In the genomic region with DNA sequence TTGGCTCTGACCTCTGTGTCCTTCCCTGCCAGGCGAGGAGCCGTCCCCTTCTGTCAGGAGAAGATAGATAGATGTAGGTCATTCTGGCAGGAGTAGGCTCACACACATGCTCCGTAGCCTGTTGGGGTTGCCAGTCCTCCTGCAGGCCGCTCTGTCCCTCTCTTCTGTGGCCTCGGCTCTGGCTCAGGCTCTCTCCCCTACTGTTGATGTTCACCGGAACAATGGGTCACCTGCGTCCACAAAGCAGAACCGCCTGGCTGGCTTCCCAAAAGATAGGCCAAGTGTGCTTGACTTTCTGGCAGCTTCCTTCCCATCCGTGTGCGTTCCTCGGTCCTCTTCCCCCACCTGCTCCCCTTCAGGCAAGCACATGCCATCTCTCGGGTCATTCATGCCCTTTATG, we compare ENCODE assay signal across 9 mouse cellular contexts. TPM values are rescaled to one million over a fixed set of nuclear protein-coding genes. Genes with fewer than 3 reads are reported as not detected.
A peak's percentile ranks its signal among the peaks of the same experiment; 100 is the strongest.
DNase-seq lines count a peak whose midpoint lies in the region; ATAC-seq and TF ChIP-seq lines count a peak whose summit lies in the region.
"Had no signal": no experiment of that assay in that cellular context is flagged by ENCODE, and none has a peak within 500 bp of the region (broad histone marks: within the 10 kb centered on the region; RNA-seq: fewer than 3 reads in every experiment).

No protein-coding gene starts in this region.

- no peak overlapping the region for H3K9ac ChIP-seq in forebrain, embryonic 15.5 days (replicated peaks)
- H3K9ac ChIP-seq in forebrain, embryonic 13.5 days: no peak overlapping the region
- H3K9ac ChIP-seq in kidney, embryonic 15.5 days: no peak overlapping the region
- H3K9ac ChIP-seq in liver, postnatal 0 days (replicated peaks): no peak overlapping the region
- H3K9ac ChIP-seq: midbrain, embryonic 12.5 days had no signal

- H3K4me2 ChIP-seq in forebrain, embryonic 15.5 days (replicated peaks): no peak overlapping the region
- no peak overlapping the region for H3K4me2 ChIP-seq in forebrain, embryonic 13.5 days
- H3K4me2 ChIP-seq in kidney, embryonic 15.5 days: no peak overlapping the region
- no peak overlapping the region for H3K4me2 ChIP-seq in liver, postnatal 0 days (ENCODE audit: low read depth, low read length)
- H3K4me2 ChIP-seq: midbrain, embryonic 12.5 days had no signal

- H3K4me1 ChIP-seq in forebrain, embryonic 15.5 days: peaks cover 11% of the 10 kb centered on the region; the same call in 1 of the 2 replicates
- H3K4me1 ChIP-seq in forebrain, embryonic 13.5 days: no peaks in the 10 kb centered on the region
- 0 out of 2 replicates have a peak, but pooled peaks cover 10% of the 10 kb centered on the region for H3K4me1 ChIP-seq in kidney, embryonic 15.5 days
- no peaks in the 10 kb centered on the region for H3K4me1 ChIP-seq in liver, postnatal 0 days (ENCODE audit: insufficient read depth)
- H3K4me1 ChIP-seq: midbrain, embryonic 12.5 days had no signal

- H3K27me3 ChIP-seq in forebrain, embryonic 15.5 days: no peaks in the 10 kb centered on the region
- no peaks in the 10 kb centered on the region for H3K27me3 ChIP-seq in forebrain, embryonic 13.5 days
- no peaks in the 10 kb centered on the region for H3K27me3 ChIP-seq in kidney, embryonic 15.5 days
- no peaks in the 10 kb centered on the region for H3K27me3 ChIP-seq in liver, postnatal 0 days (ENCODE audit: insufficient read depth, low read length)

- no peaks in the 10 kb centered on the region; the same call in 1 of the 2 replicates for H3K36me3 ChIP-seq in forebrain, embryonic 15.5 days
- peaks cover 17% of the 10 kb centered on the region; the same call in 1 of the 2 replicates for H3K36me3 ChIP-seq in forebrain, embryonic 13.5 days (ENCODE audit: poor library complexity, severe bottlenecking)
- peaks cover 46% of the 10 kb centered on the region for H3K36me3 ChIP-seq in kidney, embryonic 15.5 days
- H3K36me3 ChIP-seq in liver, postnatal 0 days (replicated peaks; ENCODE audit: insufficient read depth, low read length): peaks cover 12% of the 10 kb centered on the region; the same call in 1 of the 2 replicates

- ATAC-seq in forebrain, embryonic 15.5 days (replicated peaks): 0 out of 2 replicates have a peak, but pooled peaks have one; percentile 46
- ATAC-seq in forebrain, embryonic 13.5 days: no peak
- 0 out of 2 replicates have a peak, but pooled peaks have one; percentile 29 for ATAC-seq in kidney, embryonic 15.5 days (replicated peaks; ENCODE audit: low FRiP score)
- no peak for ATAC-seq in liver, postnatal 0 days

- peak overlapping the region; percentile 42 for H3K27ac ChIP-seq in forebrain, embryonic 15.5 days (replicated peaks)
- H3K27ac ChIP-seq in forebrain, embryonic 13.5 days: no peak overlapping the region
- H3K27ac ChIP-seq in gastrocnemius, adult 2 months: peak overlapping the region; percentile 66
- no peak overlapping the region for H3K27ac ChIP-seq in kidney, embryonic 15.5 days
- H3K27ac ChIP-seq in liver, postnatal 0 days (ENCODE audit: low read depth): no peak overlapping the region
- H3K27ac ChIP-seq: midbrain, embryonic 12.5 days had no signal

- WGBS in forebrain, embryonic 15.5 days: 67% methylated on average over 12 of the region's 12 CpGs
- 76% methylated on average over 12 of the region's 12 CpGs for WGBS in forebrain, embryonic 13.5 days
- 58% methylated on average over 12 of the region's 12 CpGs for whole genome bisulfite sequencing in kidney, embryonic 15.5 days
- 83% methylated on average over 12 of the region's 12 CpGs for WGBS in liver, postnatal 0 days (ENCODE audit: insufficient replicate concordance)

- TF ChIP-seq EP300 in liver, postnatal 0 days (IDR thresholded peaks at IDR 0.05; ENCODE audit: low read depth): no peak

- intact Hi-C loops in gastrocnemius, adult 2 months (cut with DNase I): no loop called here

- H3K9me3 ChIP-seq in forebrain, embryonic 15.5 days: no peaks in the 10 kb centered on the region
- H3K9me3 ChIP-seq in forebrain, embryonic 13.5 days (replicated peaks): no peaks in the 10 kb centered on the region
- no peaks in the 10 kb centered on the region for H3K9me3 ChIP-seq in kidney, embryonic 15.5 days (replicated peaks)
- no peaks in the 10 kb centered on the region for H3K9me3 ChIP-seq in liver, postnatal 0 days (ENCODE audit: low read length)
- H3K9me3 ChIP-seq: midbrain, embryonic 12.5 days had no signal

- TF ChIP-seq CTCF in gastrocnemius, adult 2 months (IDR thresholded peaks at IDR 0.05): no peak
- no peak for TF ChIP-seq CTCF in liver, postnatal 0 days (IDR thresholded peaks at IDR 0.05; ENCODE audit: low read depth)

- H3K4me3 ChIP-seq in forebrain, embryonic 15.5 days: no peak overlapping the region
- no peak overlapping the region for H3K4me3 ChIP-seq in forebrain, embryonic 13.5 days
- H3K4me3 ChIP-seq in gastrocnemius, adult 2 months: no peak overlapping the region
- no peak overlapping the region for H3K4me3 ChIP-seq in kidney, embryonic 15.5 days (replicated peaks)
- no peak overlapping the region for H3K4me3 ChIP-seq in liver, postnatal 0 days (ENCODE audit: low read depth, low read length)
- H3K4me3 ChIP-seq: midbrain, embryonic 12.5 days had no signal

- peak; percentile 63 for DNase-seq in Muller cell, postnatal 12 days (ENCODE audit: inconsistent ontology term)
- DNase-seq in gastrocnemius, adult 2 months: peak; percentile 70
- no peak for DNase-seq in T-cell, adult 2 months (ENCODE audit: low spot score)
- DNase-seq in urinary bladder, postnatal 4 days (ENCODE audit: low spot score in 2 of 2): no peak
- DNase-seq in liver, postnatal 0 days: no peak

RNA-seq across cellular contexts. Expression of a gene that starts 56.0 kb away (rescaled TPM):
- polyA plus RNA-seq in forebrain, embryonic 15.5 days (2015; fragmentation: Nextera tagmentation; extraction: Ambion mirVana): 11.8 and 11.9 TPM in 2 replicates
- polyA plus RNA-seq in forebrain, embryonic 13.5 days (2015; fragmentation: Nextera tagmentation; extraction: Ambion mirVana): 6.4 and 6.8 TPM in 2 replicates
- total RNA-seq in gastrocnemius, adult 2 months (2021): 10 to 100 TPM in 1 of 2 experiments, 1 to 10 TPM in 1; 9.8 to 14.2 TPM
- polyA plus RNA-seq in kidney, embryonic 15.5 days (2015; fragmentation: Nextera tagmentation; extraction: Ambion mirVana): 19.4 and 19.9 TPM in 2 replicates
- 2.0 and 2.4 TPM in 2 replicates for polyA plus RNA-seq in liver, postnatal 0 days (2015; fragmentation: Nextera tagmentation; extraction: Ambion mirVana)

RNA-seq across cellular contexts. Expression of a gene that starts 56.3 kb away (rescaled TPM):
- polyA plus RNA-seq in forebrain, embryonic 15.5 days (2015; fragmentation: Nextera tagmentation; extraction: Ambion mirVana): 223 and 242 TPM in 2 replicates
- polyA plus RNA-seq in forebrain, embryonic 13.5 days (2015; fragmentation: Nextera tagmentation; extraction: Ambion mirVana): 272 and 281 TPM in 2 replicates
- 10 to 100 TPM; 84.5 to 94.2 TPM for total RNA-seq in gastrocnemius, adult 2 months (2021)
- polyA plus RNA-seq in kidney, embryonic 15.5 days (2015; fragmentation: Nextera tagmentation; extraction: Ambion mirVana): 222 and 239 TPM in 2 replicates
- 108 and 109 TPM in 2 replicates for polyA plus RNA-seq in liver, postnatal 0 days (2015; fragmentation: Nextera tagmentation; extraction: Ambion mirVana)

Comparison
In these comparisons a context has a peak if more than half of its experiments do, and no peak if none do; other contexts are left out.
1. ATAC-seq: peak in forebrain, embryonic 15.5 days (single experiment) and kidney, embryonic 15.5 days (single experiment); none in forebrain, embryonic 13.5 days (single experiment) and liver, postnatal 0 days (single experiment).
2. H3K27ac ChIP-seq: peak in forebrain, embryonic 15.5 days (single experiment) and gastrocnemius, adult 2 months (single experiment); none in forebrain, embryonic 13.5 days (single experiment), kidney, embryonic 15.5 days (single experiment) and liver, postnatal 0 days (single experiment).
3. DNase-seq: peak in Muller cell, postnatal 12 days (single experiment) and gastrocnemius, adult 2 months (single experiment); none in T-cell, adult 2 months (single experiment), urinary bladder, postnatal 4 days (0 of 2) and liver, postnatal 0 days (single experiment).